Mouse (Mus musculus) cerebellum, adult 11-12 months (tissue): ENCODE results near the gene Uqcrq.
"Not testable (repeated sequence)": the region's sequence is repeated elsewhere in the genome, so short reads cannot be mapped to it uniquely, and the experiment has no call there.

Experiments
- DNase-seq: peaks from one replicate; pipeline ENCODE4 v3.0.0; 2022

Uqcrq gene

DNA sequence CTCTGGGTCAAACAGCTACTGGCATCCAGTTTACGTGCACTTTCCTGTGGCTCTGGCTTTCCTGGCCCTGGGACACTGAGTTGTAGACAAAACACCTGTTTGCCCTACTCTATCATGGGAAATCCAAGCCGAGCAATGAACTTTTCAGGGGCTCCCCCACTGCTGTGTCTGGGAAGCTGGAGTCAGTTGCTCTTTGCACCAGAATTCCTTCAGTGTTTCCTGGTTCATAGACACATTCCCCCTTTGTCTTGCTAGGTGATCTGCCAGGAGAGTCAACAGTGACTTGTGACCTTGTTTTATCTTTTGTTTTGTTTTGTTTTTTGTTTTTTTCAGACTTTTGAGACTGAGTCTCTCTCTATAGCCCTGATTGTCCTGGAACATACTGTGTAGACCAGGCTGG lies 20.7 kb upstream of the Uqcrq start:
- no peak for DNase-seq

DNA sequence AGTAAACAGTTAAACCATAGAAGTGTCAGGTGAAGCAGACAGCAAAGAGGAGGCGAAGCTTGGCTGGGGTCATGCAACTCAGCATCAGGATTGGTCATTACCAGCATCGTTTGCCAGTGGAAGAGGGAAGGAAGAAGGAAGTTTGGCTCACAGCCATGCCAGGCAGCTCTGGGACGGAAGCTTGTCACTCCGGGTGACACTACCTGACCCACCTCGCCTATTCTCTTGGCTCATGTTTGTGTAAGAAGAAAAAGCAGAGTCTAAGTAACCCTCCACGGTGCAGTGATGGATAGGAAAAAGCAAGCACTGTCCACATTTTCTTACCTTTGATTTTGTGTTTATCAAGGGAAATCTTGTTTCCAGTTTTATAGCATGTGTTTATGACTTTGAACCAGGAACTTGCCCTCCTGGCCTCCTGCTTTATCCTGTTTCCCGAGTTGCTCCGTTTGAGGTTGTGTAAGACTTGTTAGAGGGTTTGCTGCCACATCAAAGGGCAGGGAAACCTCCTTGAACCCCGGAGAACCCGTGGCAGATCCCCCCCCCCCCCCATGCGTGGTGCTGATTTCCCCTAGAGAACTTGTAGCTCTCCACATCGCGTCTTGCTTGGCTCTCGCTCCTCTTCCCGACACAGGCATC lies 19.6 kb upstream of the Uqcrq start:
- DNase-seq, result no peak

DNA sequence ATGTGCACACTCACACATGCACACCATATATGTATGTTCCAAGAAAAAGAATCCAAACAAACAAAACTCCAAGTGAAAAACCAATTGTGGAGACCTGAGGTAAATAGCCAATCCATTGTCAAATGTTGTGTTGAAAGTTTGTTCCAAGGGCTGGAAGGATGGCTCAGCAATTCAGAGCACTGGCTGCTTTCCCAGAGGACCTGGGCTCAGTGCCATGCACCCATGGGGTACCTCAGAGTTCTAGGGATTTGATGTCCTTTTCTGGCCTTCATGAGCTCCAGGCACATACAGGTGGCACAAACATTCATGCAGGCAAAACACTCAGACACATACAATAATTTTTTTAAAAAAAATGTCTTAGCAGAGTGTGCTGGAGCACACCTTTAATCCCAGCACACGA lies 17.9 kb upstream of the Uqcrq start:
- peak; percentile 91 for DNase-seq

DNA sequence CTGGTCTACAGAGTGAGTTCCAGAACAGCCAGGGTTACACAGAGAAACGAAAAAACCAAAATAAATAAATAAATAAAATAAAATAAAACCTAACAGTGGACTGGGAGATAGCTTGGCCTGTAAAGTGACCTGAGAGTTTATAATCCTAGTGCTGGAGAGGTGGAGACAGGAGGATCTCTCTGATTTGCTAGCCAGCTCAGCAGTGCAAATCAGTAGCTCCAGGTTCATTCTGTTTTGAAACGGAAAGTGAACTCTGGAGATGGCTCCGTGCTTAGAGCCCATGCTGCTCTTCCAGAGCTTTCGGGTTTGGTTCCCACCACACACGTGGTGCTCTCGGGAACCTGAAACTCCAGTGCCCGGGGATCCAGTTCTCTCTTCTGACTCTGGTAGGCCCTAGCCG lies 17.4 kb upstream of the Uqcrq start:
- DNase-seq, result no peak

DNA sequence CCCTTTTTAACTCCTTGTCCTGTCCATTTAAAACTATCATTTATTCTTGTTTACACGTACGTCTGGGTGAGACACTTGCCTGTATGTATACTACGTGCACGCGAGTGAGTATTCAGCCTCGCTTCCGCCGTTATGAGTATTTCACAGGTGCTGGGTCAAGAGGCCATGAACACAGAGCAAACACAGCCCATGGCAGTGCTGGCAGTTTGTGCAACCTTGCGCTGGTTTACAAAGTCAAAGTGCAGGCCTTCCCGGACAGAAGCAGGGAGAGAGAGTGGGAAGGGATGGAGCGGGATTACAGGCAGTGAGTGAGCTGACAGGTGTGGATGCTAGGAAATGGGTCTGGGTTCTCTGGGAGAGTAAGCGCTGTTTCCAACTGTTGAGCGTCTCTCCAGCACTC lies 15.6 kb upstream of the Uqcrq start:
- DNase-seq, result no peak

DNA sequence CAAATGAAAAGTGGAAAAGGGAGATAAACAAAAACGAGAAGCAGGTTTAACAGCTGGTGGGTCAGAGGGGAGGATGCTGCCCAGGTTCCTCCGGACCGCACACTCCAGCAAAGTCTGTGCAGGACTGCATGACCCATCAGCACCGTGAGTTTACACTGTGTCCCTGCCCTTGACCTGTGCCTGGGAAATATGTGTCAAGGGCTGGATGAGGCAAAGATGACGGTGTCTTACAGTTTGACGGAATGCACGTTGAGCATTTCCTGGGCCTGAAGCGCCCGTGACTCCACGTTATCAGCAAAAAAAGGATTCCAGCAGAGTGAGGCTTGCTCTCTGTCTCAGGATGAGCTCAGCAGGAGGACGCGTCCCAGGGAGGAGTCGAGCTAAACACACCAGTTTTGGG lies 14.9 kb upstream of the Uqcrq start:
- no peak for DNase-seq

DNA sequence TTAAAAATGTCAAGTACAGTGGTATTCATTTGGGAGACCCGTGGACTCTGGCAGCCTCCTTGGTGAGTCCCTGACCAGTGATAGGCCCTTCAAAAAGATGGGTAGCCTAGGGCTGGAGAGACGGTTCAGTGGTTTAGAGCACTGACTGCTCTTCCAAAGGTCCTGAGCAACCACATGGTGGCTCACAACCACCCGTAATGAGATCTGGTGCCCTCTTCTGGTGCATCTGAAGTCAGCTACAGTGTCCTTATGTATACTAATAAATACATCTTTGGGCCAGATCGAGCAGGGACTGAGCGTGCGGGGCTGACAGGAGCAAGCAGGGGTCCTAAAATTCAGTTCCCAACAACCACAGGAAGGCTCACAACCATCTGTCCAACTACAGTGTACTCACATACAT lies 13.2 kb upstream of the Uqcrq start:
- DNase-seq, result no peak

DNA sequence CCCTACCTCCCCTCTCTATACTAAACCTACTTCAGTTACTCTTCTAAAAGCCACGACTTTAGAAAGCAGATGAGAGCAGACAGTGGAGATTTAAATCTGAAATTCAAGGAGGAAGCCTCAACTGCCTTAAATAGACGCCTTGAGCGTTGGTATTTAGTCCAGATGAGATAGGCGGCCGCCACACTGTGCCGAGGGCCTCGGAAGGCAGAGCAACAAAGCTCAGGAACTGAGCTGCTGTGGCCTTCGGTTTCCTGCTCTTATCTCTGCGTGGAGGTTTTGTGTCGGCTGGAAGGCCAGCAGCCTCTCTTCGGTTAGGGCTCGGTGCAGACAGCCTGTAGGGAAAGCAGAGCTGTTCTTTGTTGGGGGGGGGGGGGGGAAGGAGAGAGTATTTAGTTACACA lies 11.3 kb upstream of the Uqcrq start:
- DNase-seq, result no peak

DNA sequence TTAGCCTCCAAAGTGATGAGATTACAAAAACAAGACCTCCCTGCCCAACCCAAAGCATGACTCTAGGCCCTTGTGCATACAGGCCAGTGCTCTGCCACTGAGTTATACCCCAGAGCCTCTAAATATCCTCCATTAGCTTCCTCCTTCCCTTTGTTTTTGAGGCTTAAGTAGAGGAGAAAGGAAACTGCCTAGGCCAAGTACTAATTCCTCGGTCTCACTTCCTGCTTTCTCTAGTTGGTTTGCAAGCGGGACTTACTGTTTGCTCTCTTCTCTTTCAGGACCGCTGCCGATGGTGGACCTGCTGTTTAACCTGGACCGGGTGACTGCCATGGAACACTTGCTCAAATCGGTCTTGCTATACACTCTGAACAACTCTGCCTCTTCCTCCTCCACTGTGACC lies 5.7 kb upstream of the Uqcrq start:
- no peak for DNase-seq

DNA sequence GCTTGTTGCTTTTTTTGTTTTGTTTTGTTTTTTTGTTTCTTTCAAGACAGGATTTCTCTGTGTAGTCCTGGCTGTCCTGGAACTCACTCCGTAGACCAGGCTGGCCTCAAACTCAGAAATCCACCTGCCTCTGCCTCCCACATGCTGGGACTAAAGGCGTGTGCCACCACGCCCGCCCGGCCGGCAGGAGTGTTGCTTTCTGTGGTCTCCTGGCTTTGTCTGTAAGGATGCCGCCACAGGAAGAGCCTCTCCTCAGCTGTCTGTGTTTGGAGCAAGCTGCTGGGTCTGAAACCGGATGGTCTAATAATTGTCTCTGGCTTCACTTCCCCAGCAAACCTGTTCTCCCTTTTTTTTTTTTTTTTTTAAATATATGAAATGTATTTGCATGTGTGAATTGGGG lies 4.9 kb upstream of the Uqcrq start:
- DNase-seq, result no peak

DNA sequence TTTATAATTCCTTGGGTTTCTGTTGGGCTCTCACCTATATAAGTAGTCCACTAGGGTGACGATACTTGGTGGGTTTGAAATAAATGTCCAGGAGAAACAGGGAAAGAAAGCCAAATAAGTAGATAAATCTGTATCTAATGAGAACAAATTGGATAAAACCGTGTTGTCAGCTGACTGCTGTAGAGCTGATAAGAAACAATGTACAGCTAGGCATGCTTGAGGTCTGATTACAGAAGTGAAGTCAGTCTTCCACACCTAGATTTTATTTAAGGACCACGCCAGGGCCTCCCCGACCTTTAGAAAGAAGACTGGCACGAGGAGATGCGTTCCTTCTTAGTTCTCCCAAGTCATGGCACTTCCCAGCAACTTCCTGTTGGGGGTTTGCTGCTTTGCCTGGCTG lies 2.4 kb upstream of the Uqcrq start:
- no peak for DNase-seq

DNA sequence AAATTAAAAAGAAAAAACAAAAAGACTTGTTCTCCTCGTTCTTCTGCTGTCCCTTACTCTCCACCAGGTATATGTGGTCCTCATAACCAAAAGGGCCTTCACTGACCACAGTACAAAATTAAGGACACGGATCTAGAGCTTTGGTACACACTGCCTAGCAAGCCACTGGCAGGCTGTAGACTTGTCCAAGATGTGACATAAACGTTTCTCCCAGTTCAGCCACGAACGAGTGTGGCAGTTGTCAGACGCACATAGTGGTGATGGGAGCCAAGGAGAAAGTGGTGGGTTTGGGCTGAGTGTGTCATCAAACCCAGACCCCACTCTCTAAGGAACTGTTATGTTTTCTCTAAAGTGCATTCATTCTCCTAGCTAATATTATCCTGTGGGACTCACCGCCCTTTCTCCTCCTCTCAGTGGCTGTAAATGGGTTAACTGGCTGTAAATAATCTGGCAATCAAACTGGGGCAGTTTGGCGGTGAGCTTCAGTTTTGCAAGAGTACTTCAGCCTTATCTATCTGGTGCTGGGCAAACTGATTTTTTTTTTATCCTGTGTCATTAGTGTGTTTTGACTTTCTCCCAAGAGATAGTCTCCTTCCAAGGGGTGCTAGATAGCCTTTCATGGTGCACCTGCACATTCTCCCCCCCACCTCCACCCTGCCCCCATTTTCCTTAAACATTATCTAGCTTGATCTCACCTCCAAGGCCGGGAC lies 871 bp upstream of the Uqcrq start:
- no peak for DNase-seq

DNA sequence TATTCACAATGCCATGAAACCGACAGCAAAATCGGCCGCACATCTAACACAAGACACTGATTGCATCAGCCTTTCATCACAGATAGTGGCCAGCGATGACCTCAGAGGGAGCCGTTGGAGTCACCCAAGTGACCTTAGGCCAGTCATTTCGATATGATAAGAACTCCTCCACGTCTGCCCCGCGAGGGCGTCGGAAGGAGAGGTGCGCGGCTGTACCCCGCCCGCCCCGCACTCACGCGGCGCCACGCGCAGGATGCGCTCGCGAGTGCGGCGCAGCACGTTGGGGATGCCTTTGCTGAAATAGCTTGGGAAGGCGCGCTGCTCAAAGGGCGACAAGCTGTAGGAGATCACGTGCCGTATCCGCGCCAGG lies 346 bp downstream of the Uqcrq start:
- no peak for DNase-seq

DNA sequence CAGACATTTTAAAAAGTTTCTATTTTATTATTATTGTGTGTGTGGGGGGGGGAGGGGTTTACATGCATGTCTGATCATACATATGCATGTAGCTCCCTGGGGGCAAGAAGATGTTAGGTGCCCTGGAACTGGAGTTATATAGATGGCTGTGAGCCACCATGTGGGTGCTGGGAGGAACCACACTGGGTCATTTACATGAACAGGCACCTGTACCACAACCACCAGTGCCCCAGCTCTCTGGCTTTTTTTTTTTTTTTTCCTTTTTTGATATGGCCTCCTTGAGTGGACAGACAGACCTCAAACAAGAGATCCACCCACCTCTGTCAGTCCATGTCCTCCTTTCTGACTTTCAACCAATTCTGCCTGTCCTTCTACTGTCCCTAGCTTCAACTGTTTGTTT lies 1.4 kb downstream of the Uqcrq start:
- DNase-seq, result no peak

DNA sequence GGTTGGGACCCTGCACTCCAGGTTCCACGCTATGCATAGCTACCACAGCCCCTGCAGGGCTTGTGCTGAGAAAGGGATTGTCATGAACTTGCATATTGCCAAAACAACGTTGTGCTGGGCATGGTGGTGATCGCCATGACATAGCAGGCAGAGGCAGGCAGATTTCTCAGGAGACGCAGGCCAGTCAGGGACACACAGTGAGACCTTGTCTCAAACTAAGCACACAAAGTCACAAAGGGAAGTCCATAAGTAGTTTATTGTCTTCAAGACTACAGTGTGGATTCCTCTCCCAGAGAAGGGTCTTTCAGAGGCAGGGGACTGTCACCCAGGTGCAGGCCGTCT lies 1.9 kb downstream of the Uqcrq start:
- DNase-seq, result no peak

DNA sequence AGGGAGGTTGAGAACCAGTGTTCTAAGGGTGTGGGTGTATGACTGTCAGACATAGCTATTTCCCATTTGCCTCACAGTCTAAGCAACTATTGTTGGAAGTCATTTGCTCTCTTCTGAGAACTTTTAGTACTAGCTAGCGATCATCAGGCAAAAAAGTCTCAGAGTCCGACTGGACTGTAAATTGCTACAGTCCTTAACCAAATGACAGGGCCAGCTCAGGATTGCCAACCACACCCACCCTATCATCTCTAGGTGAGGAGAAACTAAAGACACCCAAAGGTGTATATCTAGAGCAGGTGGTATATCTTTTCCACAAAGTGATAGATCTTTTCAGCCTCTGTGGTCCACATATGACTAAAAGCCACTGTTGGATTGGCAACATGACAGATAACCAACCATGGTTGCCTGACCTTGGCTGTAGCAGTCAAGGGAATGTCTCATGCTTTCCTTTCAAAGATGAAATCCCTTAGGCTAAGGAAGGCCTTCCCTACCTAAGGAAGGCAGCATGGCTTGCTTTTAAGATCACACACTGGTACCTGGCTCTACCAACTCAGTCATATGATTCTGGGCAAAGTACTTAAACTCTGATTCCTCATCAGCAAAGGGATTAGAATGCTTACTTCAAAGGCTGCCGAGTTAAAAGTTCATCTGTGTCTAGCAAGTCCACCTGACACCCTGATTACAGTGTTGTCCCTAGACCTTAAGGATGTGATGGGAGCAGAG lies 2.5 kb downstream of the Uqcrq start:
- no peak for DNase-seq

DNA sequence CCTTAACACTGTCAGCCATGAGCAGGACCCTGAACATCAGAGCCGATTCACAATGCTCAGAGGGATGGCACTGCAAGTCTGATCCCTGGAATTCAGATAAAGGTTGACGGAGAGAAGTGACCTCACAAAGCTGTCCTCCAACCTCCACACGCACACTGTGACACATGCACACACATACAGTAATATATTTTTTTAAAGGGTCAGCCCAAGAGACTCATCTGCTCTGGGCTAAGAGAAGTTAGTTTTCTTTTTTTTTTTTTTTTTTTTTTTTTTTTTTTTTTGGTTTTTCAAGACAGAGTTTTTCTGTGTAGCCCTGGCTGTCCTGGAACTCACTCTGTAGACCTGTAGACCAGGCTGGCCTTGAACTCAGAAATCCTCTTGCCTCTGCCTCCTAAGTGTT lies 3.7 kb downstream of the Uqcrq start:
- not testable (repeated sequence) for DNase-seq

DNA sequence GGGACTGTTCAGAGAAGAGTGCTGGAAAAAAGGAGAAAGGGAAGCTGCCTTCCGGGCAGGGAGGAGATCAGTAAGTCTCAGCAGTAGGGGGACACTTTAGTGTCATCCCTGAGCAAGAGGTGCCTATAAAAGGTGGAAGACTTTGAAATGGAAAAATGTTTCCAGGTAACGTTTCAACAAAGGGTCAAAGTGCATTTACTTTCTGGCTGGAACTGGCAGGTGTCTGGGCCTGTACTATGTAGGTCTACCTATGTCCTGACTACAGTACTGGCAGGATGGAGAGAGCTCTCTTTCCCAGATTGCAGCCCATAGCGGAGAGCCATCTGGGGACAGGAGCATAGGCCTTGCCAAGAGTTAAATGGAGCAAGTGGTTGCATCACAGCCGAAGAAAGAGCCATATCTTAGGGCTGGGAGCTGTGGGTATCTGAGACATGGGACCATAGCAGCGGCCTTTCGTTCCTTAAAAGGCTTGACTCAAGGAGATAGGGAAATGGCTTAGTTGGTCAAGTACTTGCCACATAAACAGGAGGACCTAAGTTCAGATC lies 4.8 kb downstream of the Uqcrq start:
- no peak for DNase-seq

DNA sequence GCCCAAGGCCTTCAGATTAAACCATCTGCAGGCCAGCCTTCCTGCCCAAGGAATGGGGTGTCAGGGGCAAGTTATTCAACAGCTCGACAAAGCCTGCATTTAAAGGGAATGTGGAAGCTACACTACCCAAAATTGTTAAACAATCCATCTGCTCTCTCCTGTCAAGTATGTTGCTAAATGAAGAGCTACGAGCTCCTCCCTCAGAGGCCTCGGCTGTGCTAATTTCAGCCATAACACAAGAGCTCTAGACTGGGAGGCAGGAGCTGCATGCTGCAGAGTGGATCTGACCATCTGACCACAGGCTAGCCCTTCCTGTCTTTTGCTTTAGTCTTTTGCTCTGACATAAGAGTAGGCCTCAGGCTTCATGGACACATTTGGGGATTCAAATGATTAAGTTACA lies 5.4 kb downstream of the Uqcrq start:
- DNase-seq, result no peak

DNA sequence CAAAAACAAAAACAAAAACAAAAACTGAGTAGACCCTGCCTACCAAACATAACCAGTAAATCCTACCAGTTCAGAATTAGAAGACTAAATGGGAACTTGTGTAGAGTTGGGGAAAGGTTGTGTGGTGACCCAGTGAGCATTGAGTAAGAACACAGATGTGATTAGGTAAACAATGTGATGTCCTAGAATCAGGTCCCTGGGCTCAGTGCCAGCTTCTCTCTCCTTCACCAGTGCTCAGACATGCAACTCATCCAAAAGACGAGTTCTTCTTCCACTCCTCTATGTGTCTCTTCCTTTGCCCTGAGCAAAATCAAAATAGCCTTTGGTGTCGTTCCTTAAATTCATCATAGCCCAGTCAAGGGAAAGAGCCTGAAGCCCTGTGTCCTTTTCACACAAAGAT lies 5.8 kb downstream of the Uqcrq start:
- DNase-seq, result no peak

DNA sequence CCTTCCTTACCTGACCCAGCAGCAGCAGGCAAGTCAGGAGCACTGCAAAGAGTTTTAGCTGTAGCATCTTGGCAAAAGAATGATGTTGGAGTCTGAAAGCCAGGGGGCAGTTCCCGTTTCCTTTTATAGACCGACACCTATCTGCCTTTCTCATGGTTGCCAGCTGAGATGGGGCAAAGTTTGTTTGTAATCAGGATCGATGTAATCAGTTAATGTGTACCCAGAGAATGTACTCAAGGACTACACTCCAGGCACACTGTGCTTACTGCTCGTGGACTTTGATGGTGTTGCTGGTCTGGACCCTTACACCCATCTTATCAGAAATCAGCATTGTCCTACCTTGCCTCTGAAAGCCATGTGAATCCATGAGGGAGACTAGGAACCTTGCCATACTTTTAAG lies 7.6 kb downstream of the Uqcrq start, which contains the start of gene Leap2:
Leap2 (minus strand) TSS at position 135 of the 400 bp plus-strand sequence.
- no peak for DNase-seq

DNA sequence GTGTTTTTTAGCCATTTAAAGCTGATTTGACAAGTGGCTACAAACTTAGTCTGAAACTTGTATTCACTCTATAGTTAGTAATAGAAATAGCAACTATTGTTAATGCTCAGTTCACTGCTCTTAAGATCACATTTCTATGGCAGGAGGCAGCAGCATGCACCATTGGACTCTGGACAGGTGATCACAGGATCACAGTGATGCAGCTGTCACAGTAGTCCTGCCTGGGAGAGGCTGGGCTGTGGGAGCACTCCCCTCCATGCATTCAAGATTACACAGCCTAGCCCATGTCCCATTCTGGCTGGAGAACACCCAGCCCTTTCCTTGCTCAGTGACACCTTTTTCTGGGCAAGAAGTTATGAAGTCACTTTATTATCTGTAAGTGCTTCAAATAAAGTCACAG lies 12.6 kb downstream of the Uqcrq start:
- no peak for DNase-seq

DNA sequence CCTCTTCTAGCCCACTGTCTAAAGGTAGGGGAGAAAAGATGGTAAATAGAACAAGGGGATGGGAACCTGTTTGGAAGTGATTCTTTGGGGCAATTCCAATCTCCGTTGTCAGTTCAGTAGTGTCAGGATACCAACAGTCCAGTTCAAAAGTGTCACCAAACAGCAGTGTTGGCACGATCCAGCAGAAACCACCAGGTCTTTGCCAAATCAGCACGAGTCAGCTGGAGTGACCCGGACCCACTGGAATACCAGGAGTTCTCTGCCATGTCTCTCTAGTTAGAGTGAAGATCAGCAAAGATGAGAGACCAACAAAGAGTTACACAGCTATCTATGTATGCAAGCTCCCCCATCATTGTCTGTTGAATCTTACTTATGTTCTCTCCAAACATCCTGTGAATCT lies 16.8 kb downstream of the Uqcrq start:
- DNase-seq, result no peak

DNA sequence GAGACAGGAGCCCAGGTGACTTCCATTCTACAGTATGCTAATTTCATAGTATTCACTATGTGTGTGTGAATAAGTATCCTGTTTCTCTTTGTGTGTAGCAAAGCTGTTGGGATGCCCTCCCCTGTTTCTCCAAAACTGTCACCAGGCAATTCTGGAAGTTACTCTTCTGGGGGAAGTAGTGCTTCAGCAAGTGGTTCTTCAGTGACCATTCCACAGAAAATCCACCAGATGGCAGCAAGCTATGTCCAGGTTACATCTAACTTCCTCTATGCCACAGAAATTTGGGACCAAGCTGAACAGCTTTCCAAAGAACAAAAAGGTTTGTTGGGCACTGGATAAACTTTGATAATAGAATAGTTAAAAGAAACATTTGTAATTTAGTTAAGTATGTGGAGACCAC lies 18.9 kb downstream of the Uqcrq start:
- no peak for DNase-seq
